Mouse (Mus musculus) T-helper 2 cell (primary cell): ENCODE data around the gene Sdhaf4.

Experiments
- in situ Hi-C: fragments of 300-600 bp; cut with MboI, MseI; formaldehyde crosslinking; loops from one replicate; pipeline ENCODE4 v1.15.1; 2025; ENCODE audit warnings: high pct_unique_total_duplicates

Sdhaf4 gene

GRCm38 (mm10) chr1:23958101-23958500 lies 47.4 kb downstream of the Sdhaf4 start:
- in situ Hi-C loops = no loop called here

GRCm38 (mm10) chr1:23955539-23955938 lies 49.9 kb downstream of the Sdhaf4 start:
- in situ Hi-C loops = no loop called here

- in situ Hi-C loops = no loop called here
Observed at GRCm38 (mm10) chr1:23953921-23954320, 51.5 kb downstream of the Sdhaf4 start.

GRCm38 (mm10) chr1:23948778-23949699 lies 56.4 kb downstream of the Sdhaf4 start:
- in situ Hi-C loops = no loop called here

GRCm38 (mm10) chr1:23948290-23948689 lies 57.2 kb downstream of the Sdhaf4 start:
- in situ Hi-C loops = no loop called here
